Mouse (Mus musculus) left cerebral cortex, adult 11 months (tissue): ENCODE results near the gene Mbtps1.

Experiments
- DNase-seq: peaks from one replicate; pipeline ENCODE4 v3.0.0; 2022; ENCODE audit warnings: low spot score

Mbtps1 gene

DNA sequence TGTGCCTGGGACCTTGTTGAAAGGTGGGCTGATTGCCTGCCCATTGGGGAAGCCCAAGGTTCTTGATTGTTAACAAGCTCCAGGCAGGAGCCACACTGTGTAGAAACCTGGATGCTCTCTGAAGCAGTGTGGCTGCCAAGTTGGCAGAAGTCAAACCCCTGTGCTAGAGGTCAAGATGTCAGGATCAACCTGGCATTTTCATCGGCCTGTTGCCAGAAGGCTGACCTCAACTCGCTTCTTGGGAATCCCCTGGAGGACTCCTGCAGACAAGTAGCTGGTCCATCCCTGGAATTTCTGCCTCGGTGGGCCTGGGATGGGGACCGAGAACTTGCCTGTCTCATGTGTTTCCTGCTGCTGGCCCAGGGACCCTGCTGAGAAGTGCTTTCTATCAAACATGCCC is 56.4 kb downstream of the Mbtps1 start:
- DNase-seq = no peak

GRCm38 (mm10) chr8:119501598-119501997 is 56.9 kb downstream of the Mbtps1 start, which contains the start of gene Slc38a8:
TSS of gene Slc38a8 (minus strand) at chr8:119501698.
- no peak for DNase-seq

DNA sequence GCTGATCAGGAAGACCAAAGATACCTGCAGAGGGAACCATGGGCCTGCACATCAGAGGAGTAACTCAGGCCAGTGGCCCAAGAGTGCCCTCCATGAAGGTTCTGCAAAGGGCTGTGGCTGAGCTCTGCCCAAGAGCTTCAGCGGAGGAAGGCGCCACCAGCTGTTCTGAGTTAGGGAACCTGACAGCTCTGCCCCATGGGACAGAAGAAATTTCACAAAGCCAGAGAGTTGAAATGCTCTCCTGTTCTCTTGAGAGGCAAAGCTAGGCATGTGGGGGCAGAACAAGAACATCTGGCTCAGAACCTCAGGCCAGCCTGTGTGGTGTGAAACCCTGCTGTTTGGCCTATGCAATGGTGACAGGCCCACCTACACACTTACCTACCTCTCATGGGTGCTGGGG is 58.7 kb downstream of the Mbtps1 start:
- DNase-seq = no peak

DNA sequence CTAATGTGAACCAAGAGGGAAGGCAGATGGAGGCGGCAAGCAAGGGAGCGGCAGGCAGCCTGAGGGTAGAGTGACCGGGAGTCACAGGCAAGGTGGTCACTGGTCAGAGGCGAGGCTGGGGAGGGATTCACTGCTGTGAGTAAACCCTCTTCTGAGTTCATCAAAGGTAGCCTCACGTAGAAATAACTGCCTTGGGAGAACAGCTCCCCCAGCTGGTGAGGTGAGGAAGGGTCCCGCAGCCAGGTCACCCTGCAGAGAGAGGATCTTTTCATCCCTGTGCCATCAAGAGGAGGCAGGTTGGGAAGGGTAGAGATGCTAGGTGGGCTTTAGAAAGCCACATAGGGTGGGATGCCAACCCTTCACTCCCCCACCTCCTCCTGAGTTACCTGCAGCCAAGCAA is 61.7 kb downstream of the Mbtps1 start:
- DNase-seq = no peak

DNA sequence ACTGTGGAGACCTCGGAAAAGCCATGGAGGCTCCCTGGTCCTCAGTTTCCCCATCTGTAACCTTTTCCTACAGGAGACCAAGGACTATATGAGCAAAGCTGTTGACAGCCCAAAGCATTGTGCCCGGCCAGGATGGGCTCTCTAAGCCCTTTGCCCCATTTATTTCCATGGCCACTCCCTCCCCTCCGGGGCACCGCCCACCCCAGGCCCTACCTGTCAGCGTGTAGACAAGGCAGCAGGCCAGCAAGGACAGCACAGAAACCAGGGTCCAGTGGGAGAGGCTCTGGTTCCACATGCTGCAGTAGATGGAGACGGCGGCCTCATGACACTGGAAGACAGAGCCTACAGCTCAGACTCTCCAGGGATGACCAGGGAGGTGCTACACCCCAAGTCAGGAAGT is 71.4 kb downstream of the Mbtps1 start:
- no peak for DNase-seq

DNA sequence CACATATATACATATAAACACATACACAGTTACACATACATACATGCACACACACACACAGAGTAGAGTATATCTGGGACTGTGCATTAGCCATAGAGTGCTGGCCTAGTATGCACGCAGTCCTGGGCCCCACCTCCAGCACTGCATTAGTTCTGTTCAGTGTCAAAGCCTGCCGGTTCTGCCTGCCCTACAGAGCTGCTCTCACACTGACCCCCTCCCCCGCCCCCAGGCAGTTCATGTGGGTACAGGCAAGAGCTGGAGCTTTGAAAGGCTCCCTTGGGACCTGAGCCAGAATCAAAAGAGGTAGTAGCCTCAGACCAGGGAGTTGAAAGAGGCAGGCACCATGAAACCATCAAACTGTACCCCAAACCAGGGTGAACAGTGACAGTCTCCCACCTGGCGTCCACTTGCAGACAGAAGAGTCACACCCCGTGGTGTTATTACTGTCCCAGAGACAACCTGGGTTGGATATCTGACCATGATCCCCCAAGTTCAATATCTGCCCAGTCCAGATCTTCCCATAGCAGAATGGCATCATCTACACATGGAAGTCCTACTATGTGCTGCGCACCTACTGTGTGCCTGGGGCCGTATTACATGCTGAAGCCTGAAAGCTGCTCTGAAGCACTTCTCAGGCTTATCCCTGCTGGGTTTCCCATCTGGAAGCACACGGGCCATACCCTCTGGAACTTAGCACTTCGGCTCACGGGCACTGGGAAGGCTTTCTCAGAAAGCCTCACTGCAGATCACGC is 74.2 kb downstream of the Mbtps1 start:
- DNase-seq = no peak

GRCm38 (mm10) chr8:119478684-119479083 is 79.9 kb downstream of the Mbtps1 start:
- no peak for DNase-seq

GRCm38 (mm10) chr8:119468091-119468490 is 90.4 kb downstream of the Mbtps1 start:
- no peak for DNase-seq

- DNase-seq = no peak
Observed at GRCm38 (mm10) chr8:119466794-119467193, 91.7 kb downstream of the Mbtps1 start.

- peak; percentile 51 for DNase-seq
Observed at GRCm38 (mm10) chr8:119466105-119466504, 92.4 kb downstream of the Mbtps1 start.

DNA sequence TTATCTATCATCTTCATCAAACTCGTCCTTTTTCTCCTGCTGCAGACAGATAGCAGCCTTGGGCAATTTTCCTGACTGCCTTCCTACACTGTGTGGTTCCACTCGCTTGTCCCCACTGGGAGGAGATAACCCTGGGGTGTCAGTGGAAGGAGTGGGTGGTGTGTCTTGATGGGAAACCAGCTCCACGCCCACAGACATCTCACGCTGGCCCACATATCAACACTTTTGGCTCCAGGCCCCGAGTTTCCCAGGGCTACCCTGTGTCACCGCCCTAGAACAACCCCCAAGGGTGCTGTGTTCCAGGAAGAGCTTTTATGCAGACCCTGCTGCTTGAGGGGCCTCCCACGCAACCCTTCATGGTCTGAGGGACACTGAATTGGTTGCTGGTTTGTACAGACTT is 94.8 kb downstream of the Mbtps1 start:
- DNase-seq = no peak

GRCm38 (mm10) chr8:119461356-119461755 is 97.2 kb downstream of the Mbtps1 start:
- no peak for DNase-seq

DNA sequence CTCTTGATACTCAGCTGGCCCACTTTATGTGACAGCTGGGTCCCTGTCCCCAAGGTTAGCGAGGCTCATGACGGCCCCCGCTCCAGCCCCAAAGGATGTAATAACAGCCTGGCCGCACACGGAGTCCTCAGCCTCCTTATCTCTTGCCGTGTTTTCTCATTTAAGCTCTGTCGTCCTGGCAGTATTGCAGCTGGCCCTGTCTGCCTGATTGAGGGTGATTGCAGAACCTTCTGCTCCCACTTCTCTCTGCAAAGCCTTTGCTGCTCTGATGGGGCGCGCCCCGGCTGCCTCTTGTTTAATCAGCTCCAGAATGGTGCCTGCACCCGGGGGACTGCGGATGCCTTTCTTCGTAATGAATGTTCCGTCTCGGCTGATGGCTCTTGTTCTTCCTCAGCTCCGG is 98.8 kb downstream of the Mbtps1 start:
- DNase-seq = no peak
